Mouse (Mus musculus) CD8-positive naive resting alpha-beta T cell, adult 2 months (primary cell): ENCODE data around the gene Rgs7.

Experiments used
- DNase-seq, 2 experiments: peaks; one replicate each; pipeline ENCODE4 v3.0.0; 2022; ENCODE audit warnings: low read depth in 2 of 2, low spot score in 2 of 2

Gene Rgs7

GRCm38 (mm10) chr1:175317264-175317663 is 175.0 kb downstream of the Rgs7 start:
- DNase-seq, result no peak

- no peak for DNase-seq
Measured at GRCm38 (mm10) chr1:175307604-175308003, 184.7 kb downstream of the Rgs7 start.

- no peak for DNase-seq
Measured at GRCm38 (mm10) chr1:175300895-175301294, 191.4 kb downstream of the Rgs7 start.

- no peak for DNase-seq
Measured at GRCm38 (mm10) chr1:175300404-175300803, 191.9 kb downstream of the Rgs7 start.

- no peak for DNase-seq
Measured at GRCm38 (mm10) chr1:175299603-175300397, 192.5 kb downstream of the Rgs7 start.

- no peak for DNase-seq
Measured at GRCm38 (mm10) chr1:175296906-175297305, 195.4 kb downstream of the Rgs7 start.

GRCm38 (mm10) chr1:175290072-175290471 is 202.2 kb downstream of the Rgs7 start:
- no peak for DNase-seq

GRCm38 (mm10) chr1:175262341-175262740 is 230.0 kb downstream of the Rgs7 start:
- no peak for DNase-seq

GRCm38 (mm10) chr1:175259374-175259773 is 232.9 kb downstream of the Rgs7 start:
- no peak for DNase-seq

- no peak for DNase-seq
Measured at GRCm38 (mm10) chr1:175255224-175255623, 237.1 kb downstream of the Rgs7 start.

GRCm38 (mm10) chr1:175254724-175255123 is 237.6 kb downstream of the Rgs7 start:
- no peak for DNase-seq

GRCm38 (mm10) chr1:175242135-175242534 is 250.2 kb downstream of the Rgs7 start:
- DNase-seq, result no peak

- no peak for DNase-seq
Measured at GRCm38 (mm10) chr1:175240137-175240536, 252.2 kb downstream of the Rgs7 start.

GRCm38 (mm10) chr1:175221593-175222500 is 270.5 kb downstream of the Rgs7 start:
- no peak for DNase-seq

- no peak for DNase-seq
Measured at GRCm38 (mm10) chr1:175219563-175219962, 272.7 kb downstream of the Rgs7 start.

- no peak for DNase-seq
Measured at GRCm38 (mm10) chr1:175207004-175207403, 285.3 kb downstream of the Rgs7 start.

GRCm38 (mm10) chr1:175205633-175206032 is 286.7 kb downstream of the Rgs7 start:
- no peak for DNase-seq

GRCm38 (mm10) chr1:175203544-175203943 is 288.8 kb downstream of the Rgs7 start:
- no peak for DNase-seq

- no peak for DNase-seq
Measured at GRCm38 (mm10) chr1:175202902-175203301, 289.4 kb downstream of the Rgs7 start.

- no peak for DNase-seq
Measured at GRCm38 (mm10) chr1:175198881-175199280, 293.4 kb downstream of the Rgs7 start.

GRCm38 (mm10) chr1:175195806-175196205 is 296.5 kb downstream of the Rgs7 start:
- no peak for DNase-seq

- no peak for DNase-seq
Measured at GRCm38 (mm10) chr1:175188186-175188585, 304.1 kb downstream of the Rgs7 start.
